Mouse (Mus musculus): ENCODE results near the gene Taar9.
"Not testable (repeated sequence)": the region's sequence is repeated elsewhere in the genome, so short reads cannot be mapped to it uniquely, and the experiment has no call there.

The Taar9 gene

DNA sequence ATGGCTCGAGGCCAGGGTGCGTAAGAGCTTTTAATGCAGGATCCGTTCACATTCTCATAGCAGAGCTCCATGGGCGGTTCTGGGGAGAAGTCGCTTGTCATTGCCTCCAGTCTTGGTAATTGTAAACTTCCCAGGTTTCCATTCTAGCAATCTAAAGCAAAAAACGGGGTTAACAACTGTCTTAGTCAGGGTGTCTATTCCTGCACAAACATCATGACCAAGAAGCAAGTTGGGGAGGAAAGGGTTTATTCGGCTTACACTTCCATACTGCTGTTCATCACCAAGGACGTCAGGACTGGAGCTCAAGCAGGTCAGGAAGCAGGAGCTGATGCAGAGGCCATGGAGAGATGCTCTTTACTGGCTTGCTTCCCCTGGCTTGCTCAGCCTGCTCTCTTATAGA is at the start of gene Taar9:
Gene Taar9 (minus strand): TSS at position 101 of the 400 bp plus-strand sequence.
- not testable (repeated sequence) for DNase-seq (ENCODE audit: low read depth, low spot score)

GRCm38 (mm10) chr10:24158470-24159254 is 49.3 kb upstream of the Taar9 start:
- peak; percentile 51 for DNase-seq (ENCODE audit: low read depth, low spot score)

- no peak for DNase-seq (ENCODE audit: low read depth, low spot score)
These were observed 40.8 kb upstream of the Taar9 start for GRCm38 (mm10) chr10:24150086-24150485.

- peak; percentile 95 for DNase-seq (ENCODE audit: low read depth, low spot score)
These were observed 39.9 kb upstream of the Taar9 start, which contains the start of gene Stx7 for GRCm38 (mm10) chr10:24149135-24149781. Gene Stx7 (plus strand): TSS chr10:24149302.

GRCm38 (mm10) chr10:24142735-24143134 is 33.4 kb upstream of the Taar9 start:
- no peak for DNase-seq (ENCODE audit: low read depth, low spot score)

- DNase-seq (ENCODE audit: low read depth, low spot score) = no peak
These were observed 29.4 kb upstream of the Taar9 start for GRCm38 (mm10) chr10:24138623-24139261.

DNA sequence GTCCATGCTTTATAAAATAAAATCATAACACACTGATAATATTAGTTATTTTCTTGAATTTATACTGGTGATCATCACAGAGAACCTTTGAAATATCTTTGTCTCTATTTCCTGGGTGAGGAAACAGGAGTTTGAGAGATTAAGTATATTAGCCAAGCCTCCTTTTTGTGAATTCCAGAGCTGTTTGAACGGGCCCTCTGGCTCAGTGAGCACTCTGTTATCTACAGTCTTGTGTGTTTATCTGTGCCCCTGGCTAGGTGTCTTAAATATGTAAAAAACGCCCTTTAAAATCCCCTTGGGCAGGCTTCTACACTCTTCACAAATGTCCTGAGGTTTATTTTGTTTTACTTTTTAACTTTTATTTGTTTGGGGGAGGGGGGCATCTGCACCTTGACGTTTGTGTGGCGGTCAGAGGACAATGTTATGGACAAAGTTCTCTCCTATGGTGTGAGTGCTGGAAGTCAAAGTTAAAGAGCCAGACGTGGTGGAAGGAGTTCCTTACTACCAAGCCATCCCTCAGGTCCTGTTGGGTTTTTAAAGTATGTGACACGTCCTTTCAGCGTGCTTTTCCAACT is 24.8 kb upstream of the Taar9 start:
- DNase-seq (ENCODE audit: low read depth, low spot score) = no peak

- peak; percentile 16 for DNase-seq (ENCODE audit: low read depth, low spot score)
These were observed 23.8 kb upstream of the Taar9 start for GRCm38 (mm10) chr10:24133132-24133531.

- DNase-seq (ENCODE audit: low read depth, low spot score) = peak; percentile 86
These were observed 22.9 kb upstream of the Taar9 start for GRCm38 (mm10) chr10:24132273-24132672.

DNA sequence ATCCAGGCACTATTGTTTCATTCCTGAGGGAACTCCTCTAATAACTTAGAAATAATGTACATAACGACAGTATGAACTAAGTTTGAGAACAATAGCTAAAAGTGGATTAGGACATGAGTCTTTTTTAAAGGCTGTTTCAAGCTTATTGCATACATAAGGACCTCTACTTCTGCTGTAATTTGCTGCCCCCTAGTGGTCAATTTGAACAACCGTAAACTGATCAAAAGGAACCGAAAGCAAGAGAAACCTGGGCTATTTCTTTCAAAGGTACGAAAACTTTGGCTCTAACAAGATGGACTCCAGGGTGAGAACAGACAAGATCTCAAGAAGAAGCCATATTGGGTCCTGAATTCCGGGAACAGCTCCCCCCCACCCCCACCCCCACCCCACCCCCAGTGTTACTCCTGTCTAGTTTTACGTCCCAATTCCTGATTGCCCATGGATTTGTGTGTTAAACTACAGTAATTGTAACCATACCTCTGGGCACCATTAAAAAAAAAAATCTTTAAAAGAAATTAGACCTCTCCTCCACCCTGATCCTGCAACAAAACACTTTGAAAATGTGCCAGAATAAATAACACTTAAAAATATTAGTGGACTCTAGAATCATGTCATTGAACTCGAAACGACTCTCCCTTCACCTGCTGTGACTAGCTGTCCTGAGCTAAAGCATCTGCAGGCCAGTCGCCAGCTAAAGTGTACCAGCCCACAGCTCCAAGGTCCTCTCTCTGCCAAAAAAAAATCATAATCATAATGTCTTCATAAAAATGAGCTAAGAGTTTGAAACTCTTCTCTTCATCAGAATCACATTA is 22.3 kb upstream of the Taar9 start:
- peak; percentile 86 for DNase-seq (ENCODE audit: low read depth, low spot score)

DNA sequence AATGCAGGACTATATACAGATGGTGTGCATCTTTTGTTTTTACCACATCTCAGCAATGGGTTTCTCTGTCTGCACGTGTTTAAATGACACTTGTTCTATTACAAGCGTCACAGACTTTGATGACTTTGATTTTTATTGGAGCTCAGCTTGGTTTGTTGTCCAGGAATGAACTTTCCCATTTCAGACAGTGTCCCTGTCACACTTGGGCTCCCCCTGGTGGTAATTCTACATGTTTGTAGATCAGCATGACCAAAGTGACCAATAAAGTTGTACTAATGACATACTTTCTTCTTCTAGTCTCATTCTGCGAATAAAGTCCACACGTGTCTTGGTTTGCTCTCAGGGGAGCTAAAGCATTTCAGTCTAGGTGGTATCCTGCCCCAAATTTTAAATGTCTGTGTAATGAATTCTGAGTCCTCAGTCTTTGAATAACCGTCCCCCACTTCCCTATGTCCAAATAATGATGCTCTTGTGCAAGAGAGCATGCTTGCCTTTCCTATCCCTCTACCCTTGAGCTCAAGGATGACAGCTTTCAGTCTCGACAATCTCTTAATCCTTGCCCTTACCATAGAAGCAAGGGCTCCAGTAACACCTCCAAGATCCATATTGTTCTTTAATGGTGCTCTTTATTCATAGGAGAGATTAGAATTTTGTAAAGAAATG is 1.9 kb upstream of the Taar9 start:
- peak; percentile 72 for DNase-seq (ENCODE audit: low read depth, low spot score)

DNA sequence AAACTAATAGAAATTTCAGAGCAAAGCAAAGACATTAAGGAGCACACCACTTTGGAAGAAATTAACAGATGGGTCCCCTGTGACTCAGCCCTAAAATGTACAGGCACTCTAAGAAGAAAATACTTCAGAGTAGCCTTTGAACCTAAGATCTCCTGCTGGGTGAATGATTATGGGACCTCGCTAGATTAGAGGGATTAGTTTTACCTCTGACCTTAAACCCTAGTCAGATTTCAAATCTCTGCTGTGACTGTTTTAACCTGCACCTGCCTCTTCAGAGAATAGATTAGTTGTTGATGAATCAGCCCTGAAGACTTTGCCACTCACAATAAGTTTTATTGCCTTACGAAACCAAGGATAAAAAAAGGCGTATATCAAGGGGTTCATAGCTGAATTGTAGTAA is 1.1 kb downstream of the Taar9 start:
- DNase-seq (ENCODE audit: low read depth, low spot score) = no peak

- DNase-seq (ENCODE audit: low read depth, low spot score) = no peak
These were observed 1.6 kb downstream of the Taar9 start for GRCm38 (mm10) chr10:24107747-24108146.

DNA sequence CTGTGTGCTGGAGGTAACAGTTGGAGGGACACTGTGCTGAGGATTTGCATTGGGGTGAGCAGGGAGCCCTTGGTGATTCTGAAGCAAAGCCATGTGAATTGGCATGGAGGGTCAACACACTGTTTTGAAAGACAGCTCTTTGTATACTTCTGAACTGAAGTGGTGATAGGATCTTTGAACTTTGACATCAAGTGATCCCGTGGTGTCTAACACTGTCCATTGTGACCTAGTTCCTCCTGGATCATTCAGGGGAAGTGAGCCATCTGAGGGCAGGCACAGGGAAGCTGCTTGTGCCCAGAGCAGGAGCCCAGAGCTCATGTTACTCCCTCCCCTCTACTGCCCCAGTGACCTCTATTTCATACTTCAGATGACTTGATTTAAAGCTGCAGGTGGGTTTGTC is 6.0 kb downstream of the Taar9 start:
- not testable (repeated sequence) for DNase-seq (ENCODE audit: low read depth, low spot score)

GRCm38 (mm10) chr10:24101812-24102211 is 7.5 kb downstream of the Taar9 start, which contains the start of gene Taar8c:
Gene Taar8c (minus strand): TSS chr10:24101912.
- not testable (repeated sequence) for DNase-seq (ENCODE audit: low read depth, low spot score)

GRCm38 (mm10) chr10:24097010-24097409 is 12.3 kb downstream of the Taar9 start:
- not testable (repeated sequence) for DNase-seq (ENCODE audit: low read depth, low spot score)

- DNase-seq (ENCODE audit: low read depth, low spot score) = no peak
These were observed 17.1 kb downstream of the Taar9 start, which contains the start of gene Taar8b for GRCm38 (mm10) chr10:24092194-24092593. Gene Taar8b (minus strand): TSS chr10:24092294.

- DNase-seq (ENCODE audit: low read depth, low spot score) = no peak
These were observed 22.2 kb downstream of the Taar9 start for GRCm38 (mm10) chr10:24087168-24087567.

GRCm38 (mm10) chr10:24086555-24086954 is 22.8 kb downstream of the Taar9 start:
- no peak for DNase-seq (ENCODE audit: low read depth, low spot score)

DNA sequence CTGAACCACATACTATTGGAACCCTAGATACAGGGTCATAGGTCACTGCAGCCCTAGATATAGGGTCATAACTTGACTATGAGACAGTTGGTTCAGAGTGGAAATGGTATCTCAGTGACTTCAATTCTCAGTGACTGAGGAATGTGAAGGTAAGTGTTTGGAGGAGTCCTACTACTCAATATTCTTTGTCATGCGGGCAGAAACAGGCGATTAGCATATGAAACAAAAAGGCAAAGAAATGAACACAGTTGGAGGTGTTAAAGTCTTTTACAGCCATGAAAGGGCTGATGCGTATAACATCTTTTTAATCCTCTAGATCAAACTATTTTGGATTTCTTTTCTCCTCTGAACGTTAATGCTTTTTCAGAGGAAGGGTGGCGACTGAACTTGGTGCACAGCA is 23.4 kb downstream of the Taar9 start:
- peak; percentile 39 for DNase-seq (ENCODE audit: low read depth, low spot score)

- peak; percentile 56 for DNase-seq (ENCODE audit: low read depth, low spot score)
These were observed 29.2 kb downstream of the Taar9 start for GRCm38 (mm10) chr10:24080166-24080565.

Data from ZHBTc4 (cell line).